Mouse (Mus musculus): ENCODE results near the gene Creb3. TPM values are rescaled to one million over a fixed set of nuclear protein-coding genes. Genes with fewer than 3 reads are reported as not detected.

The Creb3 gene
- polyA plus RNA-seq, 1 experiment from 2014 or later = 62.3 TPM

DNA sequence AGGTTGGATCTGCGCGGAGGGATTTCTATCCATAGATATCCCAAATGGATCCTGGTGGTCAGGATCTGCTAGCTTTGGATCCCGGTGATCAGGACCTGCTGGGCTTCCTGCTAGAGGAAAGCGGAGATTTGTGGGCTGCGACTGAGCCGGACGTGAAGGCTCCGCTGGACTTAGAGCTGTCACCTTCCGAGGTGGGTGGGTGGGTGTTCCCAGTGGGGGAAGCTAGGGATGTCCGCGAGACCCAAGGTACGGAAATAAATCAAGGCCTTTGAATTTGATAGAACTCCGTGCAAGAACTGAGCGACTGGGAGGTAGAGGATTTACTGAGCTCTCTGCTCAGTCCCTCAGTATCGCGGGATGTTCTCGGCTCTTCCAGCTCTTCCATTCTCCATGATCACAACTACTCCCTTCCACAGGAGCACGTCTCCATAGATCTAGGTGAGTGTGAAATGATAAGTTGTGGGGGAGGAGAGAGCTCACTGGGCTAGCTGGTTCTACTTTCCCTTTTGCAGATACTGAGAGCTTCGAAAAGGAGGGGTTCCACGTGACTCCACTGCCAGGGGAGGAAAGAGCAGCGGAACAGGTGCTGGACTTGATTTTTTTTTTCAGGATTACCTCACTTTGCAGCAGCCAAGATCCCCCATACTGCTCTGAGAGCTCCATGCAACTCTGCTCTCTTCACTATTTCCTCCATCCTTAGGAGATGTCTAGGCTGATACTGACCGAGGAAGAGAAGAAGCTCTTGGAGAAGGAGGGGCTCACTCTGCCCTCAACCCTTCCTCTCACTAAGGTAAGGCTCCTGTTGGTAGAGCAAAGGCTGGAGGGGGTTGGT, 853 bp downstream of the Creb3 start:
- ATAC-seq (ENCODE audit: insufficient number of reproducible peaks, insufficient read depth, low FRiP score, low read depth) = no peak
- 2% methylated on average over 22 of the region's 22 CpGs for WGBS
- H3K27ac ChIP-seq (replicated peaks in 1 of 2; ENCODE audit: control insufficient read depth in 1 of 2, insufficient read depth in 1 of 2, low read depth in 2 of 2, low read length in 2 of 2) = peak overlapping the region; percentile 100
- H3K4me2 ChIP-seq (ENCODE audit: low read length) = peak overlapping the region; percentile 88
- peaks cover 48% of the 10 kb centered on the region for H3K36me3 ChIP-seq (ENCODE audit: control insufficient read depth, insufficient read depth, low read length)
- H3K27me3 ChIP-seq (ENCODE audit: control insufficient read depth, insufficient read depth, low read length) = no peaks in the 10 kb centered on the region
- no peaks in the 10 kb centered on the region for H3K9me3 ChIP-seq (ENCODE audit: control insufficient read depth, low read length)
- peak overlapping the region; percentile 99 for H3K9ac ChIP-seq (ENCODE audit: low read length)
- H3K4me1 ChIP-seq (ENCODE audit: control insufficient read depth in 2 of 2, insufficient read depth in 2 of 2, low read length in 2 of 2) = peaks cover 30 to 46% of the 10 kb centered on the region in 2 experiments
- H3K4me3 ChIP-seq (ENCODE audit: control insufficient read depth in 1 of 2, insufficient read depth in 1 of 2, low read depth in 1 of 2, low read length in 2 of 2) = peak overlapping the region; percentile 93 to 99

DNA sequence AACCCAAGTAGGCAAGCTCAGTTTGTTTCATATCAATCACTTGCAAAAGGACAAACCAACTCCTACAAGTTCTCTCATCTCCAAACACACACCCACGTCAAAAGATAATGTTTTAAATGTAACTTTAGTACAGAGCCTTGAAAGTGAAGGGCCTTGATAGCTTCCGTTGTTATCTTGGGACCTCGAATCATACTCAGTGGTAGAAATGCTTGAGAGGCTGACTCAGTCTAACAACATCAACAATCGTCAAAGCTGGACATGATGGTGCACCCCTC, 1.4 kb downstream of the Creb3 start:
- Histone ChIP-seq H3K27ac (replicated peaks in 1 of 2; ENCODE audit: control insufficient read depth in 1 of 2, insufficient read depth in 1 of 2, low read depth in 2 of 2, low read length in 2 of 2) (peak overlapping the region; percentile 100; a peak in 3 of 4 replicates), H3K27me3 (ENCODE audit: control insufficient read depth, insufficient read depth, low read length) (no peaks in the 10 kb centered on the region), H3K9ac (ENCODE audit: low read length) (peak overlapping the region; percentile 99), H3K36me3 (ENCODE audit: control insufficient read depth, insufficient read depth, low read length) (peaks cover 53% of the 10 kb centered on the region), H3K4me2 (ENCODE audit: low read length) (peak overlapping the region; percentile 88), H3K4me3 (ENCODE audit: control insufficient read depth in 1 of 2, insufficient read depth in 1 of 2, low read depth in 1 of 2, low read length in 2 of 2) (peak overlapping the region; percentile 93 to 99), H3K4me1 (ENCODE audit: control insufficient read depth in 2 of 2, insufficient read depth in 2 of 2, low read length in 2 of 2) (peaks cover 26 to 41% of the 10 kb centered on the region in 2 experiments), H3K9me3 (ENCODE audit: control insufficient read depth, low read length) (no peaks in the 10 kb centered on the region)
- no peak for ATAC-seq (ENCODE audit: insufficient number of reproducible peaks, insufficient read depth, low FRiP score, low read depth)
- 42% methylated on average over 4 of the region's 4 CpGs for WGBS

DNA sequence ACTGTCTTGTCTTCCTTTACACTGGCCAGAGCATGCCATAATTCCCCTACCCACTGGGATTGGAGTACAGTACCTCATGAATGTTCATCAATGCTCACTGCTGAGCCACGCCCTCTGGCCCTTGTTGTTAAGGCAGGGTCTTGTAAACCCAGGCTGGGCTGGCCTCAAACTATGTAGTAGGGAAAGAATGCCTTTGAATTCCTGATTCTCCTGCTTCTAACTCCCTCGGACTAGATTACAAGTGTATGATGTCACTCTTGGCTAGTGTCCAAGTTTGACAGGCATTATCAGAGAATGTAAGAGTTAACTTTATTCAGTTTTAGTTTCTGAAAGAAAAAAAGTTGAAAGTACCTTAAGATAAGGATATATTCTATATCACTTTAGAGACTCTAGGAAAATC, 2.1 kb downstream of the Creb3 start:
- no peaks in the 10 kb centered on the region for H3K9me3 ChIP-seq (ENCODE audit: control insufficient read depth, low read length)
- H3K27me3 ChIP-seq (ENCODE audit: control insufficient read depth, insufficient read depth, low read length) = no peaks in the 10 kb centered on the region
- H3K4me1 ChIP-seq (ENCODE audit: control insufficient read depth in 2 of 2, insufficient read depth in 2 of 2, low read length in 2 of 2) = peaks cover 21 to 34% of the 10 kb centered on the region in 2 experiments
- H3K27ac ChIP-seq (replicated peaks in 1 of 2; ENCODE audit: control insufficient read depth in 1 of 2, insufficient read depth in 1 of 2, low read depth in 2 of 2, low read length in 2 of 2) = 0 out of 4 replicates have a peak overlapping the region, but pooled peaks have one; percentile 2 to 19
- no peak overlapping the region for H3K9ac ChIP-seq (ENCODE audit: low read length)
- no peak overlapping the region for H3K4me3 ChIP-seq (ENCODE audit: control insufficient read depth in 1 of 2, insufficient read depth in 1 of 2, low read depth in 1 of 2, low read length in 2 of 2)
- H3K4me2 ChIP-seq (ENCODE audit: low read length) = peak overlapping the region; percentile 88; the same call in 1 of the 2 replicates
- 15% methylated on average over 2 of the region's 2 CpGs for WGBS
- no peak for ATAC-seq (ENCODE audit: insufficient number of reproducible peaks, insufficient read depth, low FRiP score, low read depth)
- H3K36me3 ChIP-seq (ENCODE audit: control insufficient read depth, insufficient read depth, low read length) = peaks cover 59% of the 10 kb centered on the region

DNA sequence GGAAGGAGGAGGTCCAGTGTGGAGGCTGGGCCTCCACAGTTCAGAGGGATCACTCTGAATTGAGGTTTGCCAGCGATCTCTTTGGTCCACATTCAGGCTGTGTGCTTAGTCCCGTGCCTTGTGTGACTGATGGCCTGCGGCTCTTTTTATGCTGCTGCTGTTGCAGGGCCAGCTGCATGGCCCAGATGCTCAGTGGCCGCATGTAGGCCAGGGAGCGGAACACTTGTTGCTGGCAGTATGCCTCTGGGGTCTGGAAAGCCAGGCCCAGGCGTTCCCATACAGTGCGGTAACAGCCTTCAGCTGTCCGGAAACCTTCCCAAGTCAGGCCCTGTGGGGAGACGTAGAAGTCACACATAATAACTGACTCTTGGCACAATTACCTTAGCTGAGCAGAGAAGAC, 5.0 kb downstream of the Creb3 start:
- H3K27ac ChIP-seq (replicated peaks in 1 of 2; ENCODE audit: control insufficient read depth in 1 of 2, insufficient read depth in 1 of 2, low read depth in 2 of 2, low read length in 2 of 2) = no peak overlapping the region
- H3K36me3 ChIP-seq (ENCODE audit: control insufficient read depth, insufficient read depth, low read length) = peaks cover 84% of the 10 kb centered on the region
- no peak overlapping the region for H3K4me2 ChIP-seq (ENCODE audit: low read length)
- H3K27me3 ChIP-seq (ENCODE audit: control insufficient read depth, insufficient read depth, low read length) = no peaks in the 10 kb centered on the region
- peaks cover 8 to 13% of the 10 kb centered on the region in 2 experiments for H3K4me1 ChIP-seq (ENCODE audit: control insufficient read depth in 2 of 2, insufficient read depth in 2 of 2, low read length in 2 of 2)
- WGBS = 86% methylated on average over 9 of the region's 9 CpGs
- H3K9ac ChIP-seq (ENCODE audit: low read length) = no peak overlapping the region
- H3K9me3 ChIP-seq (ENCODE audit: control insufficient read depth, low read length) = no peaks in the 10 kb centered on the region
- no peak overlapping the region for H3K4me3 ChIP-seq (ENCODE audit: control insufficient read depth in 1 of 2, insufficient read depth in 1 of 2, low read depth in 1 of 2, low read length in 2 of 2)
- no peak for ATAC-seq (ENCODE audit: insufficient number of reproducible peaks, insufficient read depth, low FRiP score, low read depth)

DNA sequence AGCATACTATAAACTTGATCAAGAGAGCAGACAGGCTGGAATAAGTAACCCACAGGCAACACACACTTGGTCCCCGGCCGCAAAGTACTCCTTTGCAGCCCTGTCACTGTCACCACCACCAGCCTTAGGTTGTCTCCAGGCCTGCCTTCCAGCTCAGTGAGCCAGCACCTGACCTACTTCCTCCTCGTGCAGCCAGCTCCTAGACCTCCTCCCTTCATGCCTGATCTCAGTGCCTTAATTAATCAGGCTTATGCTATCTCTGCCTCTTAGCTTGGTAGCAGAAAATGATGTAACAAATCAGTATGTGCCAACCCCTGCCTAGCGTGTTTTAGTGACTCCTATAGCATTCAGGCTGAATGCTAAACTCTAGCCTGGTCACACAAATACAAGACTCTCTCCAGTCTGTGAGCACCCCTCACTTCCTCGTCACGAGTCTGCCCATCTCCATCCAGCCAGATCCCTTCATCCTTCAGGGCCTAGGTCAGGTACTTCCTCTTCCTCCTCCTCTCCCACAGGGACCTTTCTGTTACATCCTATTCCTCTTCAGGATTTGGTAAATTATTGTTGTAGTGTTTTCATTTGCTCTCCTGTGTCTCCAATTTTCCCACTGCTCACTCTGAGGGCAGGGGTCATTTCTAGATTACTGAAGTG, 9.4 kb downstream of the Creb3 start:
- Histone ChIP-seq H3K4me1 (ENCODE audit: control insufficient read depth in 2 of 2, insufficient read depth in 2 of 2, low read length in 2 of 2) (peaks cover 2 to 9% of the 10 kb centered on the region in 2 experiments), H3K4me3 (ENCODE audit: control insufficient read depth in 1 of 2, insufficient read depth in 1 of 2, low read depth in 1 of 2, low read length in 2 of 2) (no peak overlapping the region), H3K27ac (replicated peaks in 1 of 2; ENCODE audit: control insufficient read depth in 1 of 2, insufficient read depth in 1 of 2, low read depth in 2 of 2, low read length in 2 of 2) (no peak overlapping the region), H3K27me3 (ENCODE audit: control insufficient read depth, insufficient read depth, low read length) (no peaks in the 10 kb centered on the region), H3K36me3 (ENCODE audit: control insufficient read depth, insufficient read depth, low read length) (peaks cover 87% of the 10 kb centered on the region), H3K9me3 (ENCODE audit: control insufficient read depth, low read length) (no peaks in the 10 kb centered on the region), H3K4me2 (ENCODE audit: low read length) (no peak overlapping the region), H3K9ac (ENCODE audit: low read length) (no peak overlapping the region)
- no peak for ATAC-seq (ENCODE audit: insufficient number of reproducible peaks, insufficient read depth, low FRiP score, low read depth)
- WGBS = 81% methylated on average over 6 of the region's 6 CpGs

DNA sequence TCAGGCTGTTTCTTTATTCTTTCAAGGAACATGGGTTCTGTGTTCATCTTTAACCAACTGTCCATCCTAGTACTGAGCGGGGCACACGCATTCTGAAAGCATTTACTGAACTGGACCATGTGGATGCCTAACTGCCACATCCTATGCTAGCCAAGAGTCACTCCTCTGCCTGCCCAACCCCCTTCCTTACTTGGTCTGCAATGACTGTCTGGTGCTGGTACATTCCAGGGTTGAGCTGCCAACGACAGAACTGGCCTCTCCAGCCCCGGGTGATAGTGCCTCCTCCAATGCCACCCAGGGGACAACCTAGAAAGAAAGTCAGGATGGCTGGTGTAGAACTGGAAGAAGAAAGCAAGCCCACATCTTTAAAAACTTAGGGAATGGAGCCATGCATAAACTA, 11.4 kb downstream of the Creb3 start:
- Histone ChIP-seq H3K9ac (ENCODE audit: low read length) (no peak overlapping the region), H3K27ac (replicated peaks in 1 of 2; ENCODE audit: control insufficient read depth in 1 of 2, insufficient read depth in 1 of 2, low read depth in 2 of 2, low read length in 2 of 2) (no peak overlapping the region), H3K4me3 (ENCODE audit: control insufficient read depth in 1 of 2, insufficient read depth in 1 of 2, low read depth in 1 of 2, low read length in 2 of 2) (no peak overlapping the region), H3K4me1 (ENCODE audit: control insufficient read depth in 2 of 2, insufficient read depth in 2 of 2, low read length in 2 of 2) (peaks cover 12 to 24% of the 10 kb centered on the region in 2 experiments), H3K9me3 (ENCODE audit: control insufficient read depth, low read length) (no peaks in the 10 kb centered on the region), H3K4me2 (ENCODE audit: low read length) (no peak overlapping the region), H3K27me3 (ENCODE audit: control insufficient read depth, insufficient read depth, low read length) (no peaks in the 10 kb centered on the region), H3K36me3 (ENCODE audit: control insufficient read depth, insufficient read depth, low read length) (peaks cover 69% of the 10 kb centered on the region)
- WGBS = 78% methylated on average over 4 of the region's 4 CpGs
- no peak for ATAC-seq (ENCODE audit: insufficient number of reproducible peaks, insufficient read depth, low FRiP score, low read depth)

DNA sequence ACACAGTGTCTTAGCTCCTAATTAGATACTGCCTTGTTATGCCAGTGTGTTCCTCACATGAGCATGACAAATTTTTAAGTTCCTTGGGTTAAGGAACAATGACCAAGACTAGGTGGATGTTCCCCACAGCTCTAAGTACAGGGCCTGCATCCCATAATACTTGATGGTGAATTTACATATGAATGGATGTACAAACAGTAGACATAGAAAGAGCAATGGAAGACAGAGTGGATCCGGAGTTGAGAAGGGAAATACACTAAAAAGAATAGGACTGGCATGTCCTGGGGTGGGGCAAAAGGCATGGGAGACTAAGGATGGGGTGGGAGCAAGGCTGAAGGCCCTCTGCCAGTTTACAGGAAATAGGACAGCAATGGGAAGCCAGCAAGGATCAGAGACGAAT, 13.2 kb downstream of the Creb3 start:
- H3K9me3 ChIP-seq (ENCODE audit: control insufficient read depth, low read length) = no peaks in the 10 kb centered on the region
- no peak overlapping the region for H3K9ac ChIP-seq (ENCODE audit: low read length)
- H3K27ac ChIP-seq (replicated peaks in 1 of 2; ENCODE audit: control insufficient read depth in 1 of 2, insufficient read depth in 1 of 2, low read depth in 2 of 2, low read length in 2 of 2) = no peak overlapping the region
- peaks cover 14 to 30% of the 10 kb centered on the region in 2 experiments for H3K4me1 ChIP-seq (ENCODE audit: control insufficient read depth in 2 of 2, insufficient read depth in 2 of 2, low read length in 2 of 2)
- H3K4me2 ChIP-seq (ENCODE audit: low read length) = no peak overlapping the region
- no peak for ATAC-seq (ENCODE audit: insufficient number of reproducible peaks, insufficient read depth, low FRiP score, low read depth)
- H3K27me3 ChIP-seq (ENCODE audit: control insufficient read depth, insufficient read depth, low read length) = no peaks in the 10 kb centered on the region
- H3K4me3 ChIP-seq (ENCODE audit: control insufficient read depth in 1 of 2, insufficient read depth in 1 of 2, low read depth in 1 of 2, low read length in 2 of 2) = no peak overlapping the region
- WGBS = 54% methylated on average over 2 of the region's 2 CpGs
- H3K36me3 ChIP-seq (ENCODE audit: control insufficient read depth, insufficient read depth, low read length) = peaks cover 55% of the 10 kb centered on the region
